Mouse (Mus musculus) CH12.LX (cell line): ENCODE measurements around the gene Ciz1. TPM values are rescaled to one million over a fixed set of nuclear protein-coding genes. Genes with fewer than 3 reads are reported as not detected.

Experiments
- DNase-seq: peaks from one replicate; pipeline ENCODE4 v3.0.0-alpha.2; 2013; ENCODE audit errors: extremely low read depth
- H3K27ac ChIP-seq: 2 replicates; pipeline ENCODE4 v1.5.1; 2012; ENCODE audit warnings: low read depth, mild to moderate bottlenecking, control low read depth, moderate library complexity; ENCODE audit not compliant: insufficient read depth
- H3K27me3 ChIP-seq: replicated peaks from 2 replicates; pipeline ENCODE3; 2012; ENCODE audit warnings: inconsistent platforms
- H3K36me3 ChIP-seq, 2 experiments: replicated peaks in 1 of 2; 2 replicates each; pipeline versions ENCODE3 to v1.6.1; 2012; ENCODE audit warnings: inconsistent platforms in 1 of 2, low read length in 1 of 2, mild to moderate bottlenecking in 1 of 2, mixed read lengths in 1 of 2, moderate library complexity in 1 of 2; ENCODE audit not compliant: control insufficient read depth in 1 of 2, insufficient read depth in 1 of 2
- H3K4me1 ChIP-seq, 2 experiments: 2 replicates each; pipeline ENCODE4 v1.6.1; 2012; ENCODE audit warnings: inconsistent platforms in 1 of 2, moderate library complexity in 1 of 2; ENCODE audit not compliant: insufficient read depth in 2 of 2, control insufficient read depth in 1 of 2
- H3K4me2 ChIP-seq: 2 replicates; pipeline ENCODE4 v1.6.1; 2012; ENCODE audit warnings: low read depth, mild to moderate bottlenecking, control low read depth; ENCODE audit not compliant: poor library complexity, insufficient read depth, severe bottlenecking
- H3K4me3 ChIP-seq, 3 experiments: fragments of 150-350 bp in 1 of 3; sonication (generic) in 1 of 3; replicated peaks in 1 of 3; 2 replicates each; pipeline versions ENCODE3 to v1.5.1; 2011 to 2012; ENCODE audit warnings: low read depth in 2 of 3, low read length in 2 of 3, mild to moderate bottlenecking in 2 of 3, moderate library complexity in 2 of 3, control low read depth in 1 of 3, improper control_type of control experiment in 1 of 3, inconsistent platforms in 1 of 3, mixed read lengths in 1 of 3; ENCODE audit not compliant: poor library complexity in 1 of 3
- H3K79me2 ChIP-seq: replicated peaks from 2 replicates; pipeline ENCODE4 v1.6.1; 2012; ENCODE audit warnings: mild to moderate bottlenecking, moderate library complexity; ENCODE audit not compliant: control insufficient read depth, poor library complexity, insufficient read depth, severe bottlenecking; ENCODE audit errors: extremely low read depth
- H3K9ac ChIP-seq: 2 replicates; pipeline ENCODE4 v1.6.1; 2012; ENCODE audit warnings: low read depth, mild to moderate bottlenecking, control low read depth, moderate library complexity; ENCODE audit not compliant: insufficient read depth
- H3K9me3 ChIP-seq: replicated peaks from 2 replicates; pipeline ENCODE3; 2012; ENCODE audit warnings: low read length, inconsistent platforms, mixed read lengths
- BHLHE40 ChIP-seq: IDR thresholded peaks from 2 replicates; pipeline ENCODE4 v1.6.1; 2011; ENCODE audit warnings: mild to moderate bottlenecking, low read depth, low read length, improper control_type of control experiment
- CHD2 ChIP-seq: IDR thresholded peaks from 2 replicates; pipeline ENCODE4 v1.6.1; 2011; ENCODE audit warnings: low read length, improper control_type of control experiment
- E2F4 ChIP-seq: IDR thresholded peaks from 2 replicates; pipeline ENCODE4 v1.6.1; 2011; ENCODE audit warnings: low read depth, low read length, improper control_type of control experiment; ENCODE audit not compliant: insufficient replicate concordance
- ELF1 ChIP-seq: IDR thresholded peaks from 2 replicates; pipeline ENCODE4 v1.6.1; 2014; ENCODE audit warnings: low read depth, mild to moderate bottlenecking, inconsistent platforms, low read length, improper control_type of control experiment
- EP300 ChIP-seq: IDR thresholded peaks from 2 replicates; pipeline ENCODE4 v1.6.1; 2011; ENCODE audit warnings: low read length, improper control_type of control experiment
- GABPA ChIP-seq: IDR thresholded peaks from 2 replicates; pipeline ENCODE4 v1.6.1; 2012; ENCODE audit warnings: low read depth, low read length, improper control_type of control experiment, inconsistent platforms; ENCODE audit not compliant: insufficient replicate concordance
- HCFC1 ChIP-seq: IDR thresholded peaks from 2 replicates; pipeline ENCODE4 v1.6.1; 2012; ENCODE audit warnings: low read depth, mild to moderate bottlenecking, inconsistent platforms, low read length, improper control_type of control experiment
- JUN ChIP-seq: IDR thresholded peaks from 2 replicates; pipeline ENCODE4 v1.6.1; 2011; ENCODE audit warnings: low read depth, mild to moderate bottlenecking, low read length, improper control_type of control experiment, moderate library complexity; ENCODE audit not compliant: insufficient read depth
- KAT2A ChIP-seq: IDR thresholded peaks from 2 replicates; pipeline ENCODE4 v1.6.1; 2012; ENCODE audit warnings: low read length, improper control_type of control experiment, inconsistent platforms; ENCODE audit not compliant: insufficient replicate concordance
- MAFK ChIP-seq: IDR thresholded peaks from 2 replicates; pipeline ENCODE4 v1.6.1; 2011; ENCODE audit warnings: low read length, improper control_type of control experiment; ENCODE audit not compliant: insufficient replicate concordance
- MAX ChIP-seq: IDR thresholded peaks from 2 replicates; pipeline ENCODE4 v1.6.1; 2011; ENCODE audit warnings: low read length, improper control_type of control experiment
- MEF2A ChIP-seq: IDR thresholded peaks from 2 replicates; pipeline ENCODE4 v1.6.1; 2014; ENCODE audit warnings: low read depth, mild to moderate bottlenecking, inconsistent platforms, low read length, improper control_type of control experiment, borderline replicate concordance
- MXI1 ChIP-seq: IDR thresholded peaks from 2 replicates; pipeline ENCODE4 v1.6.1; 2011; ENCODE audit warnings: mild to moderate bottlenecking, low read depth, low read length, improper control_type of control experiment
- NELFE ChIP-seq: IDR thresholded peaks from 2 replicates; pipeline ENCODE4 v1.6.1; 2011; ENCODE audit warnings: low read depth, low read length, improper control_type of control experiment
- NRF1 ChIP-seq: IDR thresholded peaks from 2 replicates; pipeline ENCODE4 v1.6.1; 2014; ENCODE audit warnings: low read depth, mild to moderate bottlenecking, inconsistent platforms, low read length, improper control_type of control experiment, moderate library complexity
- PAX5 ChIP-seq: IDR thresholded peaks from 2 replicates; pipeline ENCODE4 v1.6.1; 2012; ENCODE audit warnings: low read length, inconsistent platforms, mixed read lengths
- POLR2A ChIP-seq: IDR thresholded peaks from 2 replicates; pipeline ENCODE4 v1.6.1; 2011; ENCODE audit warnings: low read depth, mild to moderate bottlenecking, improper control_type of control experiment, low read length
- POLR2AphosphoS2 ChIP-seq: IDR thresholded peaks from 2 replicates; pipeline ENCODE4 v1.6.1; 2011; ENCODE audit warnings: low read depth, low read length, improper control_type of control experiment
- RAD21 ChIP-seq: IDR thresholded peaks from 2 replicates; pipeline ENCODE4 v1.6.1; 2011; ENCODE audit warnings: low read depth, mild to moderate bottlenecking, low read length, improper control_type of control experiment, moderate library complexity
- RCOR1 ChIP-seq: conservative IDR thresholded peaks from 2 replicates; pipeline ENCODE4 v1.6.1; 2012; ENCODE audit warnings: low read depth, mild to moderate bottlenecking, inconsistent platforms, low read length, improper control_type of control experiment
- SIN3A ChIP-seq: IDR thresholded peaks from 2 replicates; pipeline ENCODE4 v1.6.1; 2012; ENCODE audit warnings: low read length, improper control_type of control experiment, inconsistent platforms
- SMC3 ChIP-seq: IDR thresholded peaks from 2 replicates; pipeline ENCODE4 v1.6.1; 2011; ENCODE audit warnings: low read depth, low read length, improper control_type of control experiment
- TCF12 ChIP-seq: IDR thresholded peaks from 2 replicates; pipeline ENCODE4 v1.6.1; 2014; ENCODE audit warnings: low read depth, mild to moderate bottlenecking, inconsistent platforms, low read length, improper control_type of control experiment
- ZKSCAN1 ChIP-seq: IDR thresholded peaks from 2 replicates; pipeline ENCODE4 v1.6.1; 2012; ENCODE audit warnings: low read depth, inconsistent platforms, low read length, improper control_type of control experiment, borderline replicate concordance
- ZNF384 ChIP-seq: IDR thresholded peaks from 2 replicates; pipeline ENCODE4 v1.6.1; 2012; ENCODE audit warnings: low read depth, low read length, improper control_type of control experiment, inconsistent platforms
- dilution Hi-C: fragments of 300-500 bp; cut with MboI; formaldehyde crosslinking; loops from 2 replicates; pipeline ENCODE4 v1.14.3; 2020; ENCODE audit warnings: low sequenced_read_pairs; ENCODE audit not compliant: extremely low pct_unique_long_range_greater_than_20kb, extremely low pct_ligation_motif_present
- in situ Hi-C: fragments of 300-500 bp; cut with MboI; formaldehyde crosslinking; loops from 3 replicates; pipeline ENCODE4 v1.14.3; 2019; ENCODE audit warnings: low sequenced_read_pairs, low pct_ligation_motif_present, low pct_unique_long_range_greater_than_20kb, mixed read lengths
- polyA plus RNA-seq: library from polyadenylated mRNA; unstranded; fragments of >175 nt; gene quantifications from 2 replicates; pipeline ENCODE4 v1.2.1, GENCODE M21; 2012; ENCODE audit warnings: low read depth; ENCODE audit not compliant: insufficient read length
- total RNA-seq, 2 experiments: library from RNA; depleted of rRNA; stranded (reverse); fragments of 300-350 nt in 1 of 2; fragments of >200 nt in 1 of 2; gene quantifications; 2 replicates each; pipeline ENCODE4 v1.2.3; 2012 to 2014

The Ciz1 gene
- total and polyA plus RNA-seq, 3 experiments, result 8.1 to 47.3 (median 20.4) TPM

DNA sequence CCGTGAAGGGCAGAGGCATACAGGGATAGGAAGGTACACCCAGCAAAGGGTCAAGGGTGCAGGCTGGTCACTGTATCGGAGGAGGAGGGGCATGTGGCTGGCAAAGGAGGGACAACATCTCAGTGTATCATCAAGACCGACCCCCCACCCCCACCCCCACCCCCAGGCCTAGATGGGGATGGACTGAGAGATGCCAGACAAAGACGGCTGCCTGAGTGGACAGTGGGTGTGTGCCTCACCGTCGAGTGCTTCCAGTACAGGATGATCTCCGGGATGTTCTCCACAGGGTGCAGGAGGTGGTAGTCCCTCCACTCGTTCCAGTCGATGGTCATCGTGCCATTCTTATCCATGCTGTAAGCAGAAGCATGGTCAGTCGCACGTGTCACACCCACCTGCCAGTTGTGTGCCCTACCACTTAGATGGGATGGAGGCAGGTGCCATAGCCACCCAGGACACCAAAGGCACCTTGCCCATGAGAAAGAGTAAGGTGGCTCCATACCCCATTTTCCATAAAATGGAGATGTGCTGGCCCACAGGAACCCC lies 68.0 kb downstream of the Ciz1 start:
- peaks cover 54 to 62% of the 10 kb centered on the region in 2 experiments for H3K36me3 ChIP-seq
- peaks cover 8 to 35% of the 10 kb centered on the region in 2 experiments for H3K4me1 ChIP-seq
- H3K4me2 ChIP-seq, result no peak overlapping the region
- in situ Hi-C loops, result no loop called here
- dilution Hi-C loops, result no loop called here
- DNase-seq, result no peak
- H3K79me2 ChIP-seq, result no peaks in the 10 kb centered on the region
- H3K9ac ChIP-seq, result no peak overlapping the region
- no peaks in the 10 kb centered on the region for H3K27me3 ChIP-seq
- TF ChIP-seq HCFC1 (no peak), JUN (no peak), ZNF384 (no peak), KAT2A (no peak), POLR2AphosphoS2 (no peak), TCF12 (no peak), SMC3 (no peak), RAD21 (no peak), E2F4 (no peak), MEF2A (no peak), RCOR1 (no peak), NRF1 (no peak), CHD2 (no peak), PAX5 (no peak), MAX (no peak), ZKSCAN1 (no peak)
- no peaks in the 10 kb centered on the region for H3K9me3 ChIP-seq
- no peak overlapping the region for H3K4me3 ChIP-seq
- no peak overlapping the region for H3K27ac ChIP-seq

- in situ Hi-C loops, result no loop called here
- Histone ChIP-seq H3K27me3 (no peaks in the 10 kb centered on the region), H3K4me2 (no peak overlapping the region), H3K27ac (no peak overlapping the region), H3K4me3 (no peak overlapping the region), H3K36me3 (peaks cover 49 to 59% of the 10 kb centered on the region in 2 experiments), H3K9ac (no peak overlapping the region), H3K4me1 (peaks cover 8 to 37% of the 10 kb centered on the region in 2 experiments), H3K79me2 (no peaks in the 10 kb centered on the region), H3K9me3 (no peaks in the 10 kb centered on the region)
- no peak for TF ChIP-seq POLR2AphosphoS2
- no peak for TF ChIP-seq ELF1
- no peak for TF ChIP-seq EP300
- no peak for TF ChIP-seq KAT2A
- TF ChIP-seq MAFK, result no peak
- no peak for TF ChIP-seq CHD2
- no peak for TF ChIP-seq MXI1
- TF ChIP-seq ZKSCAN1, result no peak
- TF ChIP-seq GABPA, result no peak
- no peak for TF ChIP-seq POLR2A
- TF ChIP-seq ZNF384, result no peak
- TF ChIP-seq SIN3A, result no peak
- no peak for TF ChIP-seq BHLHE40
- TF ChIP-seq NELFE, result no peak
- TF ChIP-seq RAD21, result no peak
- no peak for TF ChIP-seq RCOR1
- TF ChIP-seq PAX5, result no peak
- no peak for DNase-seq
- dilution Hi-C loops, result no loop called here
Measured at GRCm38 (mm10) chr2:32420647-32421046, 68.5 kb downstream of the Ciz1 start.
